Mouse (Mus musculus): ENCODE data around the gene Rpl3. TPM values are rescaled to one million over a fixed set of nuclear protein-coding genes. Genes with fewer than 3 reads are reported as not detected.
A peak's percentile ranks its signal among the peaks of the same experiment; 100 is the strongest.

Gene Rpl3
- polyA plus RNA-seq, 1 experiment from 2014 or later = 1,482 TPM

DNA sequence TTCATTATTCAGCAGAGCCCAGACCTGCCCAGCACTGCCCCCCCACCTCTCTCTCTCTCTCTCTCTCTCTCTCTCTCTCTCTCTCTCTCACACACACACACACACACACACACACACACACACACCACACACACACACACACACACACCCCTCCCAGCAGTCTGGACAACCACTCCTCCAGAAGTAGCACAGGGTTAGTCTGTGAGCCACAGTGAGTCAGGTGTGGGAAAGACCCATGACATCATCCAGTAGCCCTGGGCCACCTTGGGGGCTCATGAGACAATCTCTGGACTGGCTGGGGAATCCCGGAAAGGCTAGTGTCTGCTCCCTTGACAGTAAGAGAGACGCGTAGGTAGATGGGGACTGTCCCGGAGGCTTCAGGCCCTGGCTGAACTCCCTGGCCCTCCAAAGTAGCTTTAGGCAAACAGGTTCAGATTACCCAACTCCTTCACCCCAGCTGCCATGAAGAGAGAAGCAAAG, 30.6 kb downstream of the Rpl3 start:
- H3K27me3 ChIP-seq (replicated peaks; ENCODE audit: control insufficient read depth, insufficient read depth, low read length) = no peaks in the 10 kb centered on the region
- 0 out of 2 replicates have a peak, but pooled peaks cover 2% of the 10 kb centered on the region for H3K4me1 ChIP-seq (replicated peaks; ENCODE audit: control insufficient read depth, insufficient read depth, low read length)
- no peak overlapping the region for H3K4me2 ChIP-seq (ENCODE audit: low read length)
- ATAC-seq (replicated peaks; ENCODE audit: low FRiP score, low TSS enrichment, low read depth) = no peak
- no peak overlapping the region for H3K4me3 ChIP-seq (ENCODE audit: low read depth, low read length)
- H3K27ac ChIP-seq (ENCODE audit: low read depth) = no peak overlapping the region
- WGBS = 86% methylated on average over 4 of the region's 4 CpGs
- no peak overlapping the region for H3K9ac ChIP-seq (ENCODE audit: low read length)
- H3K9me3 ChIP-seq (ENCODE audit: control insufficient read depth, low read length) = no peaks in the 10 kb centered on the region
- no peaks in the 10 kb centered on the region for H3K36me3 ChIP-seq (ENCODE audit: control insufficient read depth, insufficient read depth, low read length)
- no peak for DNase-seq (ENCODE audit: low spot score)

- DNase-seq (ENCODE audit: low spot score) (no peak), ATAC-seq (replicated peaks; ENCODE audit: low FRiP score, low TSS enrichment, low read depth) (no peak)
- Histone ChIP-seq H3K4me1 (replicated peaks; ENCODE audit: control insufficient read depth, insufficient read depth, low read length) (0 out of 2 replicates have a peak, but pooled peaks cover 2% of the 10 kb centered on the region), H3K4me2 (ENCODE audit: low read length) (no peak overlapping the region), H3K27me3 (replicated peaks; ENCODE audit: control insufficient read depth, insufficient read depth, low read length) (no peaks in the 10 kb centered on the region), H3K4me3 (ENCODE audit: low read depth, low read length) (no peak overlapping the region), H3K36me3 (ENCODE audit: control insufficient read depth, insufficient read depth, low read length) (no peaks in the 10 kb centered on the region), H3K9ac (ENCODE audit: low read length) (no peak overlapping the region), H3K9me3 (ENCODE audit: control insufficient read depth, low read length) (no peaks in the 10 kb centered on the region), H3K27ac (ENCODE audit: low read depth) (no peak overlapping the region)
- 91% methylated on average over 8 of the region's 8 CpGs for WGBS
These were observed 31.2 kb downstream of the Rpl3 start for GRCm38 (mm10) chr15:80060356-80061070.

GRCm38 (mm10) chr15:80059606-80060005, 32.1 kb downstream of the Rpl3 start:
- Histone ChIP-seq H3K36me3 (ENCODE audit: control insufficient read depth, insufficient read depth, low read length) (no peaks in the 10 kb centered on the region), H3K27ac (ENCODE audit: low read depth) (no peak overlapping the region), H3K9ac (ENCODE audit: low read length) (no peak overlapping the region), H3K4me3 (ENCODE audit: low read depth, low read length) (no peak overlapping the region), H3K27me3 (replicated peaks; ENCODE audit: control insufficient read depth, insufficient read depth, low read length) (no peaks in the 10 kb centered on the region), H3K4me1 (replicated peaks; ENCODE audit: control insufficient read depth, insufficient read depth, low read length) (0 out of 2 replicates have a peak, but pooled peaks cover 2% of the 10 kb centered on the region), H3K4me2 (ENCODE audit: low read length) (no peak overlapping the region), H3K9me3 (ENCODE audit: control insufficient read depth, low read length) (no peaks in the 10 kb centered on the region)
- ATAC-seq (replicated peaks; ENCODE audit: low FRiP score, low TSS enrichment, low read depth) (peak; percentile 48; the same call in 1 of the 2 replicates), DNase-seq (ENCODE audit: low spot score) (no peak)
- WGBS = 49% methylated on average over 7 of the region's 7 CpGs

DNA sequence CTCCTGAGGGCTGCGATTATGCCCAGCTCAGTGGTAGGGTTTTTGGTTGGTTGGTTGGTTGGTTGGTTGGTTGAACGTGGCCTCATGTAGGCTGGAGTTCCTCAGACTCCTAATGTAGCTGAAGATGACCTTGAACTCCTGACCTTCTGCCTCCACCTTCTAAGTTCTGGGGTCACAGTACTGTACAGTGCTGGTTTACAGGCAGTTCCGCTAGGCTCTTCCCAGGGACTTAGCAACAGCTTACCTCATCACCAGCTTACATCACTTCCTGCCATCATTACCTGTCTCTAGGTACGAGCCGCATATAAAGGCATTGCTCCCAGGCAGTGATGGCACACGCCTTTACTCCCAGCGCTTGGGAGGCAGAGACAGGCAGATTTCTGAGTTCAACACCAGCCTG, 33.5 kb downstream of the Rpl3 start:
- H3K9me3 ChIP-seq (ENCODE audit: control insufficient read depth, low read length) = no peaks in the 10 kb centered on the region
- WGBS = 85% methylated on average over 7 of the region's 7 CpGs
- H3K4me2 ChIP-seq (ENCODE audit: low read length) = no peak overlapping the region
- 0 out of 2 replicates have a peak, but pooled peaks cover 2% of the 10 kb centered on the region for H3K4me1 ChIP-seq (replicated peaks; ENCODE audit: control insufficient read depth, insufficient read depth, low read length)
- no peak for DNase-seq (ENCODE audit: low spot score)
- H3K27ac ChIP-seq (ENCODE audit: low read depth) = no peak overlapping the region
- H3K9ac ChIP-seq (ENCODE audit: low read length) = no peak overlapping the region
- no peak overlapping the region for H3K4me3 ChIP-seq (ENCODE audit: low read depth, low read length)
- H3K36me3 ChIP-seq (ENCODE audit: control insufficient read depth, insufficient read depth, low read length) = no peaks in the 10 kb centered on the region
- ATAC-seq (replicated peaks; ENCODE audit: low FRiP score, low TSS enrichment, low read depth) = no peak
- H3K27me3 ChIP-seq (replicated peaks; ENCODE audit: control insufficient read depth, insufficient read depth, low read length) = no peaks in the 10 kb centered on the region

DNA sequence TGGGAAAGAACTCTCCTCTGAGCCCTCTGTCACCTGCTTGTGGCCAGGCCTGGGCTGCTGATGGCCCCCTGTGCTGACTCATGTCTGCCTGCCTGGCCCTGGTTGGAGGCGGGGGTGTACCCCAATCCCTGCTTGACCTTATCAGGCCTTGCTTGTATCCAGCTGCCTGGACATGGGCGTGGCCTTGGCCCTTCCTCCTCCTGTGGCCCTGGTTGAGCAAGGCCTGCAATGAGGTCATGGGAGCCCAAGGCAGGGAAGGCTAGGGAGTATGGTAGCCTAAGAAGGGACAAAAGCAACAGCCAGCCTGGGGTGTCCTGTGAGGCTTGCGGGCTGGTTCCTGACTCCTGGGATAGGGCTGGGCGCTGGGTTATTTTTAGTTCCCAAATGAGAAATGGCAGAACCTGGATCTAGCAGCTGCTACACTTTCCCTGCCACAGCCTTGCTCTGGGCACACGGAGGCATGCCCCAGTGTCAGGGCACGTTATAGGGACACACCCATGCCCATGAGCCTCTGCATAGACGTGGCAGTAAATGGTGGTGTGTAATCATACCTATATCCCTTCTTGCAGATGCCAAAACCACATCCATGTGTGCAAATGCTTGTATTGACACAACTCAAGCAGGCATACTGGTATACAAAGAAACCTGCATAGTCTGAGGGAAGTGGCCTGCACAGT, 37.5 kb downstream of the Rpl3 start:
- Histone ChIP-seq H3K4me3 (ENCODE audit: low read depth, low read length) (no peak overlapping the region), H3K27ac (ENCODE audit: low read depth) (no peak overlapping the region), H3K36me3 (ENCODE audit: control insufficient read depth, insufficient read depth, low read length) (no peaks in the 10 kb centered on the region), H3K4me1 (replicated peaks; ENCODE audit: control insufficient read depth, insufficient read depth, low read length) (0 out of 2 replicates have a peak, but pooled peaks cover 7% of the 10 kb centered on the region), H3K27me3 (replicated peaks; ENCODE audit: control insufficient read depth, insufficient read depth, low read length) (no peaks in the 10 kb centered on the region), H3K9ac (ENCODE audit: low read length) (no peak overlapping the region), H3K4me2 (ENCODE audit: low read length) (no peak overlapping the region), H3K9me3 (ENCODE audit: control insufficient read depth, low read length) (no peaks in the 10 kb centered on the region)
- 77% methylated on average over 7 of the region's 7 CpGs for WGBS
- DNase-seq (ENCODE audit: low spot score) (no peak), ATAC-seq (replicated peaks; ENCODE audit: low FRiP score, low TSS enrichment, low read depth) (no peak)

- no peaks in the 10 kb centered on the region for H3K36me3 ChIP-seq (ENCODE audit: control insufficient read depth, insufficient read depth, low read length)
- no peaks in the 10 kb centered on the region for H3K9me3 ChIP-seq (ENCODE audit: control insufficient read depth, low read length)
- H3K9ac ChIP-seq (ENCODE audit: low read length) = no peak overlapping the region
- no peaks in the 10 kb centered on the region for H3K27me3 ChIP-seq (replicated peaks; ENCODE audit: control insufficient read depth, insufficient read depth, low read length)
- DNase-seq (ENCODE audit: low spot score) (no peak), ATAC-seq (replicated peaks; ENCODE audit: low FRiP score, low TSS enrichment, low read depth) (no peak)
- 0 out of 2 replicates have a peak, but pooled peaks cover 7% of the 10 kb centered on the region for H3K4me1 ChIP-seq (replicated peaks; ENCODE audit: control insufficient read depth, insufficient read depth, low read length)
- WGBS = 76% methylated on average over 8 of the region's 8 CpGs
- no peak overlapping the region for H3K4me2 ChIP-seq (ENCODE audit: low read length)
- no peak overlapping the region for H3K27ac ChIP-seq (ENCODE audit: low read depth)
- H3K4me3 ChIP-seq (ENCODE audit: low read depth, low read length) = no peak overlapping the region
These were observed 38.2 kb downstream of the Rpl3 start for GRCm38 (mm10) chr15:80053381-80054033.

GRCm38 (mm10) chr15:80051782-80052181, 39.9 kb downstream of the Rpl3 start:
- DNase-seq (ENCODE audit: low spot score) (no peak), ATAC-seq (replicated peaks; ENCODE audit: low FRiP score, low TSS enrichment, low read depth) (no peak)
- Histone ChIP-seq H3K36me3 (ENCODE audit: control insufficient read depth, insufficient read depth, low read length) (no peaks in the 10 kb centered on the region), H3K9me3 (ENCODE audit: control insufficient read depth, low read length) (no peaks in the 10 kb centered on the region), H3K27ac (ENCODE audit: low read depth) (0 out of 2 replicates have a peak overlapping the region, but pooled peaks have one; percentile 16), H3K27me3 (replicated peaks; ENCODE audit: control insufficient read depth, insufficient read depth, low read length) (no peaks in the 10 kb centered on the region), H3K4me2 (ENCODE audit: low read length) (no peak overlapping the region), H3K9ac (ENCODE audit: low read length) (no peak overlapping the region), H3K4me1 (replicated peaks; ENCODE audit: control insufficient read depth, insufficient read depth, low read length) (0 out of 2 replicates have a peak, but pooled peaks cover 7% of the 10 kb centered on the region), H3K4me3 (ENCODE audit: low read depth, low read length) (no peak overlapping the region)
- WGBS = 75% methylated on average over 9 of the region's 9 CpGs

GRCm38 (mm10) chr15:80051092-80051761, 40.4 kb downstream of the Rpl3 start:
- no peaks in the 10 kb centered on the region for H3K27me3 ChIP-seq (replicated peaks; ENCODE audit: control insufficient read depth, insufficient read depth, low read length)
- 66% methylated on average over 19 of the region's 19 CpGs for WGBS
- no peak overlapping the region for H3K4me3 ChIP-seq (ENCODE audit: low read depth, low read length)
- ATAC-seq (replicated peaks; ENCODE audit: low FRiP score, low TSS enrichment, low read depth) (no peak), DNase-seq (ENCODE audit: low spot score) (no peak)
- H3K9ac ChIP-seq (ENCODE audit: low read length) = no peak overlapping the region
- H3K9me3 ChIP-seq (ENCODE audit: control insufficient read depth, low read length) = no peaks in the 10 kb centered on the region
- H3K4me2 ChIP-seq (ENCODE audit: low read length) = no peak overlapping the region
- no peaks in the 10 kb centered on the region for H3K36me3 ChIP-seq (ENCODE audit: control insufficient read depth, insufficient read depth, low read length)
- 0 out of 2 replicates have a peak, but pooled peaks cover 7% of the 10 kb centered on the region for H3K4me1 ChIP-seq (replicated peaks; ENCODE audit: control insufficient read depth, insufficient read depth, low read length)
- 0 out of 2 replicates have a peak overlapping the region, but pooled peaks have one; percentile 16 for H3K27ac ChIP-seq (ENCODE audit: low read depth)
